Mouse (Mus musculus): ENCODE results near the gene Sema3e. TPM values are rescaled to one million over a fixed set of nuclear protein-coding genes. Genes with fewer than 3 reads are reported as not detected.
A peak's percentile ranks its signal among the peaks of the same experiment; 100 is the strongest.

The Sema3e gene
- polyA plus RNA-seq, 1 experiment from 2014 or later, result 1.6 TPM

DNA sequence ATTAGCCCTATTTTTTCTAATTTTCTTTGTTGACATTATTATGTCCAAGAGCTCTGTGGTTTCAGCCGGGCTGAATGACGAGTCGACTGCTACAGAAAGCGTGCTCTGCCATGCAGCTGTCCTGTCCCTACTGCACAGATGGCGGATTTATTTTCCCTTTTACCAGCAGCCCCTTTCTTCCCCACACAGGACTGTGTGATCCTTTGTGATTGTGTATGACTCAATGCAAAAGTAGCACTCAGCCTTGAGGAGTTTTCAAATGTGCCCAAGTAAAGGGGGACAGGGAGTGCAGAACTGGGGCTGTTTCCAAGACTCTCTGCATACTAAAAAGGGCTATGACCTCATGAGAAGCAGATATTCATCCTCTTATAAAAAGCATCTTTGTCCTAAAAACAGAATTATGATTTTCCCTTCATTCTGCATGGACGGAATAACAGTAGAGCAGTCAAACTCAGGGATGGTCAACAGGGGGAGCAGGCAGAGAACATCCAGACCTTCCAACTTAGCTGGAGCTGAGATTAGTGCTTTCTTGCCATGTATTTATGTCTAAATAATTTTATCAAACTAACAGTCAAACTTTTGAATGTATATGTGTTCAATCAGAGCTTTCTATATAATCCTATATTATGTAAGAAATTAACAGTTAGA, 170.2 kb downstream of the Sema3e start:
- Histone ChIP-seq H3K4me1 (replicated peaks; ENCODE audit: control insufficient read depth, insufficient read depth, low read length) (no peaks in the 10 kb centered on the region), H3K9me3 (ENCODE audit: control insufficient read depth, low read length) (no peaks in the 10 kb centered on the region), H3K4me2 (ENCODE audit: low read length) (no peak overlapping the region), H3K27me3 (replicated peaks; ENCODE audit: control insufficient read depth, insufficient read depth, low read length) (no peaks in the 10 kb centered on the region), H3K9ac (ENCODE audit: low read length) (no peak overlapping the region), H3K36me3 (ENCODE audit: control insufficient read depth, insufficient read depth, low read length) (no peaks in the 10 kb centered on the region), H3K4me3 (ENCODE audit: low read depth, low read length) (no peak overlapping the region), H3K27ac (ENCODE audit: low read depth) (no peak overlapping the region)
- ATAC-seq (replicated peaks; ENCODE audit: low FRiP score, low TSS enrichment, low read depth), result no peak
- no peak for DNase-seq (ENCODE audit: low spot score)
- WGBS, result 59% methylated on average over 6 of the region's 6 CpGs

DNA sequence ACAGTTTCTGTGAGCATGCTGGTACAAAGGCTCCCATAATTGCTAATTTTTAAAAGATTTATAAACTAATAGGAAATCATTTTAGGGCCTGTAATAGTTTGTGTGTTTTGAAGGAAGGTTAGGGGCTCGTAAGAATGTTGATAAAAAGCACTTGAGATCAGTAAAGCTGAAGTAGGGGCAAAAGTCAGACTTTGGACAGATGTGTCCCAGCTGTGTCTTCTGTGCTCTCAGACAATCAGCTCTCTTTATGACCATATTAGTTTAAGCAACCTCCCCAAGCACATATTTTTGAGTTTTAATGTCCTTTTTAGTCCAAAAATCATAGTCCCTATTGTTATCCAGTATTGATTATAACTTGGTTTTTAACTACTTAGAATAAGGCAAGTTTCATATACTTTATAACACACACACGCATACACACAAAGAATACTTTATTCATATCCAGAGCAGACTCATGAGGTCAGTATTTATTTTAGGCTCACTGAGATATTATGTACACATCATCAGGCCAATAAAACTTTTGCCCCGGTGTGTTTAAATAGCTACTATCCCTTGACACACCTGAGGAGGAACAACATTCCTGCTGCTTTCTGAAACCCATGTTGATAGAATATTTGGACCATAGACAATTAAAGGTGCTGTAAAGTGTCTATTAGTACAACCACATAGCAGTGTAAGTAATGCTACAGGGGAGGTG, 173.4 kb downstream of the Sema3e start:
- H3K27me3 ChIP-seq (replicated peaks; ENCODE audit: control insufficient read depth, insufficient read depth, low read length), result no peaks in the 10 kb centered on the region
- H3K9me3 ChIP-seq (ENCODE audit: control insufficient read depth, low read length), result no peaks in the 10 kb centered on the region
- no peak overlapping the region for H3K4me2 ChIP-seq (ENCODE audit: low read length)
- no peaks in the 10 kb centered on the region for H3K36me3 ChIP-seq (ENCODE audit: control insufficient read depth, insufficient read depth, low read length)
- H3K27ac ChIP-seq (ENCODE audit: low read depth), result no peak overlapping the region
- DNase-seq (ENCODE audit: low spot score) (no peak), ATAC-seq (replicated peaks; ENCODE audit: low FRiP score, low TSS enrichment, low read depth) (peak; percentile 87)
- 39% methylated on average over 3 of the region's 3 CpGs for WGBS
- H3K9ac ChIP-seq (ENCODE audit: low read length), result no peak overlapping the region
- H3K4me1 ChIP-seq (replicated peaks; ENCODE audit: control insufficient read depth, insufficient read depth, low read length), result no peaks in the 10 kb centered on the region
- no peak overlapping the region for H3K4me3 ChIP-seq (ENCODE audit: low read depth, low read length)

DNA sequence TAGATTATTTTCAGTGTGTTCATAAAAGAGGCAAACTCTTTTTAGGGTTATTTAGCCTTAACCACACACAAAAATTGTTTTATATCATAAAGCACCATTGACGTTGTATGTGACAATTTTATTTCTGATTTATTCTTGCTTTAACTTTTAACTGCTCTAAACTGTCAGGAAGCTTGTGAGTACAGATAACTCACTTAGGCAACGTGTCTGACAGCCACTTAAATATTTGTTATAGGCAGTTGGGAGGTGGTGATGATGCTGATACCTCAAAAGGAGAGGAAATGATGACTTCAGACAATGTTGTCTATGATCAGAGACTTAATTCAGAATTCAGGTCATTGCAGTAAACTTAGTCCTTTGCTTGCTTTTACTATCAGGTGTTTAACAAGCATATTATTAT, 181.7 kb downstream of the Sema3e start:
- WGBS, result 61% methylated on average over 2 of the region's 2 CpGs
- no peaks in the 10 kb centered on the region for H3K4me1 ChIP-seq (replicated peaks; ENCODE audit: control insufficient read depth, insufficient read depth, low read length)

DNA sequence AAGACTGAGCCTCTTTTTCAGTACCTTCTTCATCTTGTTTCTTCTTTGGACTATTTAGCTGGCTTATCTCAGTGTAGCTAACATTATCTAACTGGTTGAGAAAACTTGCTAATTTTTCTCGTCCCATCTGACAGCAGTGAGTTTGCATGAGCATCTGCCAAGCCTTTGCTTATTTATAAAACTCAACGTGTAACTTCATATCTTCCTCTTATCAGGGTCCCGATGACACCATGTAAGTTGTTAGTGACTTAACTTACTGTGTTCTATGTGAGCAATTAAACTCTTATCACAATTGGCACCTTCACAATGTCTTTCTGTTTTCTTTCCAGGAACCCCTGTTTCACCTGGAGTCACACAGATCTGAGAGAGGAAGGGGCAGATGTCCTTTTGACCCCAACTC, 184.9 kb downstream of the Sema3e start:
- ATAC-seq (replicated peaks; ENCODE audit: low FRiP score, low TSS enrichment, low read depth), result no peak
- no peak overlapping the region for H3K4me2 ChIP-seq (ENCODE audit: low read length)
- H3K9ac ChIP-seq (ENCODE audit: low read length), result no peak overlapping the region
- no peaks in the 10 kb centered on the region for H3K27me3 ChIP-seq (replicated peaks; ENCODE audit: control insufficient read depth, insufficient read depth, low read length)
- 49% methylated on average over 3 of the region's 3 CpGs for WGBS
- H3K9me3 ChIP-seq (ENCODE audit: control insufficient read depth, low read length), result no peaks in the 10 kb centered on the region
- no peak overlapping the region for H3K4me3 ChIP-seq (ENCODE audit: low read depth, low read length)
- no peak for DNase-seq (ENCODE audit: low spot score)
- H3K36me3 ChIP-seq (ENCODE audit: control insufficient read depth, insufficient read depth, low read length), result no peaks in the 10 kb centered on the region
- H3K27ac ChIP-seq (ENCODE audit: low read depth), result no peak overlapping the region
- no peaks in the 10 kb centered on the region for H3K4me1 ChIP-seq (replicated peaks; ENCODE audit: control insufficient read depth, insufficient read depth, low read length)

More for the DNA sequence above, 181.7 kb downstream of the Sema3e start:
- Histone ChIP-seq H3K9me3 (ENCODE audit: control insufficient read depth, low read length) (no peaks in the 10 kb centered on the region), H3K36me3 (ENCODE audit: control insufficient read depth, insufficient read depth, low read length) (no peaks in the 10 kb centered on the region), H3K4me2 (ENCODE audit: low read length) (no peak overlapping the region), H3K9ac (ENCODE audit: low read length) (no peak overlapping the region), H3K27me3 (replicated peaks; ENCODE audit: control insufficient read depth, insufficient read depth, low read length) (no peaks in the 10 kb centered on the region), H3K4me3 (ENCODE audit: low read depth, low read length) (no peak overlapping the region), H3K27ac (ENCODE audit: low read depth) (no peak overlapping the region)
- DNase-seq (ENCODE audit: low spot score) (no peak), ATAC-seq (replicated peaks; ENCODE audit: low FRiP score, low TSS enrichment, low read depth) (no peak)

DNA sequence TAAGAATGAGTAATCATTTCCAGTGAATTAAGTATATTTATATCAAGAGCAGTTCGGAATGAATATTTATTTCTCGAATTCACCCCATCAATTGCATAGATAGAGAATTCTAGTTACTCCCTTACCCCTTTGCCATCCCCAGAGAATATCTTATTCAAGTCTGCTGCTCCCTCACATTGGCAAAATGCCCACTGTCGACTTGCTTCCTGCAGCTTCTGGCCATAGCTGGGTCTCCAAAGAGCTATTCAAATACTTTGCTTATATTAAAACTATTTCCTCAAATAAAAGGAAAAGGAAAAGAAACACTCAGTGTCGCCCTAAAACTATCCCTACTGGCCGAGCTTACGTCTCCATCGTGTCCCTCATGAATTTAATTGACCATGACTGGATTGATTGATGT, 191.1 kb downstream of the Sema3e start:
- Histone ChIP-seq H3K36me3 (ENCODE audit: control insufficient read depth, insufficient read depth, low read length) (no peaks in the 10 kb centered on the region), H3K4me1 (replicated peaks; ENCODE audit: control insufficient read depth, insufficient read depth, low read length) (no peaks in the 10 kb centered on the region), H3K4me2 (ENCODE audit: low read length) (no peak overlapping the region), H3K27me3 (replicated peaks; ENCODE audit: control insufficient read depth, insufficient read depth, low read length) (no peaks in the 10 kb centered on the region), H3K27ac (ENCODE audit: low read depth) (no peak overlapping the region), H3K9ac (ENCODE audit: low read length) (no peak overlapping the region), H3K9me3 (ENCODE audit: control insufficient read depth, low read length) (no peaks in the 10 kb centered on the region), H3K4me3 (ENCODE audit: low read depth, low read length) (no peak overlapping the region)
- no peak for DNase-seq (ENCODE audit: low spot score)
- WGBS, result 70% methylated on average over 7 of the region's 7 CpGs
- ATAC-seq (replicated peaks; ENCODE audit: low FRiP score, low TSS enrichment, low read depth), result no peak

DNA sequence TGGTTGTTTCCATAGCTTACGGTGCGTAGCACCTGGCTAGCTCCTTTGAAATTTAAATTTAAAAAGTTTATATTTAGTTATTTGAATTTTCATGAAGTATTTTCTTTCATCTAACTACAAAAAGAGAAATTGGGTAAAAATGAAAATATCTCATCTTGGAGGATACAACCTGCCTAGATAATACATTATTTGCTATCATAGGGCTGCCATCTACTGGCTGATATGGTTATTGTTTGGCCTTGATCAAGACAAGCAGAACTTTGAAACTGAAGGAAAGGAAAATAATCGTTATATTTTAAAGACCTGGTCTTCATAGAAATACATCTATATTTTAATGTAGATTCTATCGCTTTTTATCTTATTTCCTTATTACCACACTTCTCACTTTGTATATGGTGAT, 193.6 kb downstream of the Sema3e start:
- Histone ChIP-seq H3K4me3 (ENCODE audit: low read depth, low read length) (no peak overlapping the region), H3K9me3 (ENCODE audit: control insufficient read depth, low read length) (no peaks in the 10 kb centered on the region), H3K4me1 (replicated peaks; ENCODE audit: control insufficient read depth, insufficient read depth, low read length) (no peaks in the 10 kb centered on the region), H3K27me3 (replicated peaks; ENCODE audit: control insufficient read depth, insufficient read depth, low read length) (no peaks in the 10 kb centered on the region), H3K36me3 (ENCODE audit: control insufficient read depth, insufficient read depth, low read length) (no peaks in the 10 kb centered on the region), H3K9ac (ENCODE audit: low read length) (no peak overlapping the region), H3K27ac (ENCODE audit: low read depth) (no peak overlapping the region), H3K4me2 (ENCODE audit: low read length) (no peak overlapping the region)
- DNase-seq (ENCODE audit: low spot score), result no peak
- 78% methylated on average over 4 of the region's 4 CpGs for WGBS
- ATAC-seq (replicated peaks; ENCODE audit: low FRiP score, low TSS enrichment, low read depth), result no peak

DNA sequence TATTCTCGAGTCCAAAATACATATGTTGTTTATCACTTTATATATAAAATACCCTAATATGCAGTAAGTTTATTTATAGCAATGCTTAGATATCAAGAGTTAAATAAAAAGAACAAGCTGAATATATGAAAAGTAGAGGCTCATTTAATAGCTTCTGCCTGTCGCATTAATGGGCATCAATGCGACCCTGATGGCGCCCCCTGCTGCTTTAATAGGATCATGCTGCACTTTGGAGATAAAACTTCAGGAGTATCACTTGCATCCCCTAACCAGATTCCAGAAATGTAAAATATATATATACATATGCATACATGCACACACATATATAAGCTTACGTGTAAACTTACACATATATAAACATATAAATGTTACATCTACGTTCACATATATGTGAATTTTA, 199.4 kb downstream of the Sema3e start:
- H3K27me3 ChIP-seq (replicated peaks; ENCODE audit: control insufficient read depth, insufficient read depth, low read length), result no peaks in the 10 kb centered on the region
- no peak for ATAC-seq (replicated peaks; ENCODE audit: low FRiP score, low TSS enrichment, low read depth)
- H3K4me1 ChIP-seq (replicated peaks; ENCODE audit: control insufficient read depth, insufficient read depth, low read length), result no peaks in the 10 kb centered on the region
- no peak overlapping the region for H3K9ac ChIP-seq (ENCODE audit: low read length)
- 94% methylated on average over 6 of the region's 6 CpGs for WGBS
- DNase-seq (ENCODE audit: low spot score), result no peak
- H3K27ac ChIP-seq (ENCODE audit: low read depth), result no peak overlapping the region
- H3K36me3 ChIP-seq (ENCODE audit: control insufficient read depth, insufficient read depth, low read length), result no peaks in the 10 kb centered on the region
- no peaks in the 10 kb centered on the region for H3K9me3 ChIP-seq (ENCODE audit: control insufficient read depth, low read length)
- H3K4me2 ChIP-seq (ENCODE audit: low read length), result no peak overlapping the region
- H3K4me3 ChIP-seq (ENCODE audit: low read depth, low read length), result no peak overlapping the region

DNA sequence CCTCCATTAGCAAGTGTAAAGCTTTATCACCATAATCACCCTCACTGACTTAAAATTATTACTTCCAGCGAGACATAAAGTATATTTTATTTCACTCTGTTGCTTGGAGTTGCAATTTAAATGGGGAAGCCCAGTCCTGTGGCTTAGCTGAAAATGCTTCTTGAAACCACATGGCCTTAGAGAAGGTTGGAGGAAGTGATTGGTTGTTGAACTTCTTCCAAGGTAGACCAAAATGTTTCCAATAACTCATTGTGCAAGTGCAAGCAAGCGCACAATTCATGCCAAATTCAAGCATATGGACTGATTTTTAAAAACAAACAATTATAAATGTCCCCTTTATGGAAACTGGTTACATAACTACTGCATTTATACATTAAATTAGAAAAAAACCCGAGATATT, 206.0 kb downstream of the Sema3e start:
- Histone ChIP-seq H3K27me3 (replicated peaks; ENCODE audit: control insufficient read depth, insufficient read depth, low read length) (no peaks in the 10 kb centered on the region), H3K9ac (ENCODE audit: low read length) (no peak overlapping the region), H3K9me3 (ENCODE audit: control insufficient read depth, low read length) (no peaks in the 10 kb centered on the region), H3K36me3 (ENCODE audit: control insufficient read depth, insufficient read depth, low read length) (no peaks in the 10 kb centered on the region), H3K27ac (ENCODE audit: low read depth) (no peak overlapping the region), H3K4me2 (ENCODE audit: low read length) (no peak overlapping the region), H3K4me1 (replicated peaks; ENCODE audit: control insufficient read depth, insufficient read depth, low read length) (no peaks in the 10 kb centered on the region), H3K4me3 (ENCODE audit: low read depth, low read length) (no peak overlapping the region)
- DNase-seq (ENCODE audit: low spot score) (no peak), ATAC-seq (replicated peaks; ENCODE audit: low FRiP score, low TSS enrichment, low read depth) (no peak)
- 80% methylated on average over 3 of the region's 3 CpGs for WGBS

DNA sequence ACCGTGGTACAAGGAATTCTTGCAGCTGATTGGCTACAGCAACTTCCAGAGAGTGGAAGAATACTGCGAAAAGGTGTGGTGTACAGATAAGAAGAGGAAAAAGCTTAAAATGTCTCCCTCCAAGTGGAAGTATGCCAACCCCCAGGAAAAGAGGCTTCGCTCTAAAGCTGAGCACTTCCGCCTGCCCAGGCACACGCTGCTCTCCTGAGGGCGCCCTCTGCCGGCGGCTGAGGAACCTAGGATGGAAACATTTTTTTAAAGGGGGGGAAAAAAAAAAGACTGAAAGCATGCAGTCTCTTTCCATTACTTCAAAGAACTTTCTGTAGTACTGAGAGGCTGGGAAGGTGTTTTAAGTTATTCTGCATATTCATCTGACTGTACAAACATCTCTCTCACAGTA, 227.5 kb downstream of the Sema3e start:
- no peaks in the 10 kb centered on the region for H3K9me3 ChIP-seq (ENCODE audit: control insufficient read depth, low read length)
- no peaks in the 10 kb centered on the region for H3K36me3 ChIP-seq (ENCODE audit: control insufficient read depth, insufficient read depth, low read length)
- H3K4me2 ChIP-seq (ENCODE audit: low read length), result no peak overlapping the region
- H3K4me1 ChIP-seq (replicated peaks; ENCODE audit: control insufficient read depth, insufficient read depth, low read length), result no peaks in the 10 kb centered on the region
- WGBS, result 41% methylated on average over 8 of the region's 8 CpGs
- DNase-seq (ENCODE audit: low spot score) (no peak), ATAC-seq (replicated peaks; ENCODE audit: low FRiP score, low TSS enrichment, low read depth) (no peak)
- no peak overlapping the region for H3K9ac ChIP-seq (ENCODE audit: low read length)
- H3K27me3 ChIP-seq (replicated peaks; ENCODE audit: control insufficient read depth, insufficient read depth, low read length), result no peaks in the 10 kb centered on the region
- H3K27ac ChIP-seq (ENCODE audit: low read depth), result no peak overlapping the region
- no peak overlapping the region for H3K4me3 ChIP-seq (ENCODE audit: low read depth, low read length)

All from intestine, embryonic 14.5 days (tissue).